Mouse (Mus musculus) left cerebral cortex, postnatal 25 days (tissue): Measurements from ENCODE around the gene Rasal1. TPM values are rescaled to one million over a fixed set of nuclear protein-coding genes. Genes with fewer than 3 reads are reported as not detected.

ENCODE experiments used
- DNase-seq, 2 experiments: peaks; one replicate each; pipeline ENCODE4 v3.0.0; 2022; ENCODE audit warnings: low spot score in 2 of 2, mixed read lengths in 1 of 2
- intact Hi-C: fragments of 180-260 bp; cut with DNase I; formaldehyde crosslinking; loops from one replicate; pipeline ENCODE4 v1.15.1; 2025
- total RNA-seq, 2 experiments: library from RNA; stranded (reverse); gene quantifications; 2 replicates each; pipeline ENCODE4 v1.2.3; 2021

The Rasal1 gene
- total RNA-seq, 2 experiments from 2014 or later: 81.0 to 82.3 TPM

GRCm38 (mm10) chr5:120710161-120710825, 61.7 kb downstream of the Rasal1 start:
- peak; percentile 42 to 55 for DNase-seq
- intact Hi-C loops: loop anchor here (2.0 kb wide), 1 partner anchor 89 kb away; no protein-coding TSS in a partner anchor

GRCm38 (mm10) chr5:120710826-120711248, 62.2 kb downstream of the Rasal1 start:
- intact Hi-C loops: loop anchor here (2.0 kb wide), 1 partner anchor 90 kb away; no protein-coding TSS in a partner anchor

DNA sequence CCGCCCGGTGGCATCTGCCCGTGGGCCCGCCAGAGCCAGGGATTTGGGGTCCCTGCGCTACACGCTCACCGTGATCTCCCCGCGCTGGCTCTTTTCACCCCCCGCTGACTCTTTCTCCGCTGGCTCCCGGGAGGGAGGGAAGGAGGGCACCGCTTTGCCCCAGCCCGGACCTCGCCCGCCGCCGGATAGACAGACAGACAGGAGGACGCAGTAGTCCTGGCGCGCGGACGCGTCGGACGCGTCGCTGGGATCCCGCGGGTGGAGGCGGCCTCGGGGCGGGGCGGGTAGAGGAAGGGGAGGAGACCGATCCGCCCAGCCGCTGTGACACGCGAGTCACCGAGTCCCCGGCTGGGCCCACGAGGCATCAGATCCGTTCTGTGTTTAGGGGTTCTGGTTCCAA, 62.8 kb downstream of the Rasal1 start:
- intact Hi-C loops: loop anchor here (2.0 kb wide), 1 partner anchor 91 kb away; no protein-coding TSS in a partner anchor
- DNase-seq: peak; percentile 83 to 85

More at GRCm38 (mm10) chr5:120710826-120711248, 62.2 kb downstream of the Rasal1 start:
- DNase-seq: no peak

DNA sequence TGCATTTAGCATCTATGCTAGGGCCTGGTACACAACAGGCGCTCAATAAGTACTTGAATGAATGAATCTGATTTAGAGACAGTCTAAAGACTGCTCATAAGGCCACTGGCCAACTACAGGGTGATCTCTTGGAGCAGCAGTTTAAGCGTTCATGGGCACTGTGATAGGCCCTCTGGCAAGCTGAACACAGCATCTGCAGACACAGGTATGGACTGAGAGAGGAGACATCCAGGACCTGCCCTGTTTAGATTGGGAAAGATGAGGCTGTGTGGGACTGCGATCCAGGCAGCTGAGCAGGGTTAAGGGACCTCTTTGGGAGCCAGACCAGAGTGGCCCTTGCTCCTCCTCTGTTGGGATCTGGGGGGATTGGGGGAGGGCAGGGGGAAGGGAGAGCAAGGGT, 63.2 kb downstream of the Rasal1 start, which contains the start of gene Dtx1:
Gene Dtx1, minus strand, starts transcription at position 101 of the 400 bp plus-strand sequence.
- DNase-seq: no peak
- intact Hi-C loops: loop anchor here (2.0 kb wide), 1 partner anchor 91 kb away; no protein-coding TSS in a partner anchor

GRCm38 (mm10) chr5:120712721-120713120, 64.1 kb downstream of the Rasal1 start:
- intact Hi-C loops: no loop called here
- DNase-seq: peak in 1 of 2 experiments; percentile 47

DNA sequence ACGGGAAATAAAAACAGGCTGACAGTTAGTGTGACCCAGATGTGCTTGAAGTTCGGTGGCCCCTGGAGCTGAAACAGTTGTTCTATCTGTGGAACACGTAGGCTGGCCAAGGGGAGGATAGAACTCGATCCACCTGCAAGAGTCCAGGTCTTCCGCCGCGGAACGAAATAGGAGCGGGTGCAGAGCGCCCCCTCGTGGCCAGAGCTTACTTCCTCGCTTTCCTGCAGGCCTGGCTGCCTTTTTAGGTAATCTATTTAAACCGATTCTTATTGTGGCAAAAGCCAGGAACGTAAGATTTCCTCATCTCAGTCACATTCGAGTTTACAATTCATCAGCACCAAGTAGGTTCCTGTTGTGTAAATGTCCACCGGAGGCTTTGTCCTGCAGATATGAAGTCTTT, 65.7 kb downstream of the Rasal1 start:
- intact Hi-C loops: loop anchor here (1.0 kb wide), 1 partner anchor 34 kb away; no protein-coding TSS in a partner anchor

GRCm38 (mm10) chr5:120717136-120717535, 68.5 kb downstream of the Rasal1 start:
- no peak for DNase-seq
- intact Hi-C loops: no loop called here

More for the DNA sequence above, 65.7 kb downstream of the Rasal1 start:
- DNase-seq: peak; percentile 82 to 85

DNA sequence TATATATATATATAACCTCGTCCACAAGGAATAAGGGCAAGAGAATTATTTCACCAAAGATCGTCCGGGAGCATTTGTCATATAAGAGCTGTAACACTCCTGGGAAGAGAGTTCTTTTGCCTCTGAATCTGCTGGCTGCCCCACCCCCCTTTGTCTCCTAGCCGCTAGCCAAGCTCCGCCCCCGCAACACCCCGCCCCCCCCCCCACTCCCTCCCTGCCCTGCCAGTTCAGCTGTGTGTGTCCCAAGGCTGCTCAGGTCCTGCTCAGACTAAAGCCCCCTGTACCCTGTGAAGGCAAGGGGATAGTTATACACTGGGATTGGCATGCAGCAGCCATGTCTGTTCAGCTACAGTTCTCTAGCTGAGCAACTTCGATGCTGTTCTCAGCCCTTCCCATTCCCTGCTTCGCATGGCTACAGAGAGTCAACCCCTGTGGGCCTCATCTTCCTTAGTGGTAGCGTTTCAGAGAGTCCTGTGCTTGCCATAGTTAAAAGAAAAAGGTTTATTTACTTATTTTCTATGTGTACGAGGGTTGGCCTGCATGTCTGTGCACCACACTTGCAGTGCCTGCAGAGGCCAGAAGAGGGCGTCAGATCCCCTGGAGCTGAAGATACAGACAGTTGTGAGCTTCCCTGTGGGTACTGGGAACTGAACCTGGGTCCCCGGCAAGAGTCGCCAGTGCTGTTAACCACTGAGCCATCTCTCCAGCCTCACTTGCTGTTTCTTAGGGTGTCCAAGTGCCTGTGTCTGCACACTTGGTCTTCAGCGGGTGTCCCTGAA, 70.2 kb downstream of the Rasal1 start:
- no peak for DNase-seq
- intact Hi-C loops: no loop called here

DNA sequence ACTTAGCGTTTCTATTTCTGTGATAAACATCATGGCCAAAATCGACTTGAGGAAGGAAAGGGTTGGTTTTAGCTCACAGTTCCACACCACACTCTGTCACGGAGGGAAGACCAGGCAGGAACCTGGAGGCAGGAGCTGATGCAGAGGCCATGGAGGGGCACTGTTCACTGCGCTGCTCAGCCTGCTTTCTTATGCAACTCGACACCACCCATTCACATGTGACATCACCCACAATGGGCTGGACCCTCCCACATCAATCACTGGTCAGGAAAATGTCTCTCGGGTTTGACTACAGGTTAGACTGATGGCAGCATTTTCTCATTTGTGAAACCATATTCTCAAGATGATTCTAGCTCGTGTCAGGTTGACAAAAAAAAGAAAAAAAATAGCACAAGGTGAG, 72.4 kb downstream of the Rasal1 start:
- DNase-seq: no peak
- intact Hi-C loops: no loop called here

DNA sequence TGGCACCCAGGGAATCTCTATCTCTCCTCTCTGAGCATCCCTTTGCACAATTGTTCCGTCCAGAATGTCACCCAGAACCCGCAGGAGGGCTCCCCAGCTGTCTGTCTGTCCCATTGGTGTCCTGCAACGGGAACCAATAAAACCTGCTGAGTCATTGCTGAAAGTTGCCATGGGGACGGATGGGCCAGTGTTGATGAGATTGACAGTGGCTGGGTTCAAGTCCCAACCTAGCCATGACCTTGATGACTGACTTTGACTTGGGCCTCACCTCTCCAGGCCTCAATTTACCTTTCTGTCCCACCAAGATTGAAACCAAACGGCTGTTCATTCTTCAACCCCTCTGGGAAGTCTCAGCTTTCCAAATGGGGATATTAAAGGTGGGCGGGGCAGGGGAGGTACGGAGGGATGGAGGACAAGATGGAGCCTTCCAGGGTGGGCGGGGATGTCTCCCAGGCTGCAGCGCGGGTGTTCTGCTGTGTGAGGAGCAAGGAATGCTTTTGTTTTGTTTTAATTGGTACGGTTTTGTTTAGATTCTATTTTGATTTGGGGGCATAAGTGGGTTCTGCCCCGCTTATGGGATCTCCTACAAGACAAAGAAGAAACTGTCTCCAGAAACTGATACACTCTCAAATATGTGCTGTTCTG, 77.3 kb downstream of the Rasal1 start:
- DNase-seq: no peak
- intact Hi-C loops: no loop called here

Other genes with a start within 250 kb of the Rasal1 start
- gene Lhx5, start 217.1 kb upstream of the Rasal1 start, total RNA-seq: under 1 TPM; 0.21 to 0.25 TPM
- gene Sdsl, start 176.0 kb upstream of the Rasal1 start, total RNA-seq: 1 to 10 TPM; 4.6 to 6.4 TPM
- gene Sds, start 172.3 kb upstream of the Rasal1 start, total RNA-seq: under 1 TPM in 1 of 2 experiments, not detected in 1; 0.27 TPM
- 10 to 100 TPM; 56.9 to 58.9 TPM for gene Plbd2, start 145.2 kb upstream of the Rasal1 start, total RNA-seq
- gene Slc8b1, start 137.6 kb upstream of the Rasal1 start, total RNA-seq: 1 to 10 TPM; 5.9 to 6.0 TPM
- gene Tpcn1, start 60.1 kb upstream of the Rasal1 start, total RNA-seq: 10 to 100 TPM; 33.9 to 39.4 TPM
- gene Iqcd, start 59.8 kb upstream of the Rasal1 start, total RNA-seq: under 1 TPM; 0.32 to 0.48 TPM
- gene Rita1, start 36.2 kb upstream of the Rasal1 start, total RNA-seq: 10 to 100 TPM; 31.4 to 32.6 TPM
- 10 to 100 TPM; 38.7 to 39.6 TPM for gene Ddx54, start 36.1 kb upstream of the Rasal1 start, total RNA-seq
- not detected for gene Cfap73, start 14.6 kb upstream of the Rasal1 start, total RNA-seq
- gene Dtx1, start 63.1 kb downstream of the Rasal1 start, total RNA-seq: 10 to 100 TPM; 68.9 to 71.2 TPM
- under 1 TPM in 1 of 2 experiments, not detected in 1; 0.30 TPM for gene Oas2, start 101.0 kb downstream of the Rasal1 start, total RNA-seq
- gene Oas3, start 128.8 kb downstream of the Rasal1 start, total RNA-seq: not detected
- not detected for gene Oas1e, start 146.7 kb downstream of the Rasal1 start, total RNA-seq
- gene Oas1c, start 163.7 kb downstream of the Rasal1 start, total RNA-seq: under 1 TPM; 0.66 to 0.94 TPM
- not detected for gene Oas1f, start 198.6 kb downstream of the Rasal1 start, total RNA-seq
- gene Oas1h, start 212.6 kb downstream of the Rasal1 start, total RNA-seq: not detected
- gene Oas1g, start 238.8 kb downstream of the Rasal1 start, total RNA-seq: under 1 TPM in 1 of 2 experiments, not detected in 1; 0.30 TPM